Mouse (Mus musculus): ENCODE measurements around the gene Ggct.

DNA sequence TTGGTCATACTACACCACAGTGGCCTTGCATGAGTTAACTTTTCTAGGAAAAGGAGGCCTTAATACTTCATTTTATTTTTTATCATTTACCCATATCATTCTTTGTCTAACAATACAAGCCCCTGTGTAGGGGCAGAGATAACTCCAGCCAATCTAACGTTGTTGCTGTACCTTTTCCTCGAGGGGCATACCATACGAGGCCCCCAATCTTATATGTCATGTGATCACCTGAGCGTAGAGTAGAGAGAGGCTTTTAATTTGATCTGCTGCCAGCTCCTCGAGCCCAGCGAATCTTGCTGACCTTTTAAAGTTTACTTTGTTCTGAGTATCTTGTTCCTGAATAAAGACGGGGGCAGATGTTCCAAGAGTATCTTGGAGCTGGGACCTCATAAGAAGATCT is 19.8 kb upstream of the Ggct start:
- TF ChIP-seq POLR2A (IDR thresholded peaks at IDR 0.05; ENCODE audit: control insufficient read depth, low read depth, low read length), result no peak
- TF ChIP-seq CTCF (IDR thresholded peaks at IDR 0.05; ENCODE audit: control insufficient read depth, insufficient read depth, insufficient replicate concordance, low read depth, low read length), result no peak

Measured in testis, adult 2 months (tissue).